In the genomic region with DNA sequence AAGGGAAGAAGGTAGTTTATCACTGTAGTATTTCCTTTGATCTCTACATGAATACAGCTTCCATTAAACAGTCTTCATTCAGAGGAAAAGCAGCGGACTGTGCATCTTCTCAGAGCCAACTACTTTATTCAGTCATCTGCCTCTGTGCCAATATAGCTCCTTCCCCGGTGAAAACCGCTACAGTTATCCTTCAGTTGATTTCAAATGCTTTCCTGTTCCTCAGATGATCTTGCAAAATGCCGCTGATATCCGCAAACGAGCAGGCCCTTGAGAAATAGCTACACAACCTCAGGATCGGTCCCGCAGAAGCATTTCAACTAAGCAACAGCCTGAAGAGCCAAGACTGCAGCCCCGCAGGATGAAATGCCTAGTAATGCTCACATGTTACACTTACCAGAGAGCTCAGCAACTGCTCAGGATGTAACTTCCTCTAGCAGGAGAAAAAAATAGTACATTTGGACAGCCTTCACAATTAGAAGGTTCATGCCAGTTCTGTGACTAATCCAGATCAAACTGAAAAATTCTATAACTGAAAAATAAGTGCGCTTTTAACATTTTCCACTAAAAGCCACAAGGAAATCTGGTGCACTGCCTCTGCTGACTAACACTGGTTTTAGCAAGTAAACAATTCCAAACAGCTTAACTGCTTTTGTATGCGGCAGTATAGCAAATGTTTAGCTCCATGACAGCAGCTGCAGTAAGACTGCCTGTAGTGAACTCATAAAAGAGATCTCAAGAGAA, we compare ENCODE assay signal across 8 mouse cellular contexts. TPM values are rescaled to one million over a fixed set of nuclear protein-coding genes. Genes with fewer than 3 reads are reported as not detected.
DNase-seq lines count a peak whose midpoint lies in the region; ATAC-seq lines count a peak whose summit lies in the region.

No protein-coding gene starts in this region.

- peak overlapping the region; percentile 63 for H3K4me2 ChIP-seq in forebrain, embryonic 13.5 days
- peak overlapping the region; percentile 33; the same call in 1 of the 2 replicates for H3K4me2 ChIP-seq in lung, embryonic 15.5 days

- no peaks in the 10 kb centered on the region for H3K36me3 ChIP-seq in forebrain, embryonic 13.5 days (ENCODE audit: poor library complexity, severe bottlenecking)
- H3K36me3 ChIP-seq in lung, embryonic 15.5 days, result no peaks in the 10 kb centered on the region

- H3K27me3 ChIP-seq in forebrain, embryonic 13.5 days, result no peaks in the 10 kb centered on the region
- no peaks in the 10 kb centered on the region for H3K27me3 ChIP-seq in lung, embryonic 15.5 days

- DNase-seq in NIH3T3 (ENCODE audit: low read depth), result peak; percentile 79
- peak; percentile 55 for DNase-seq in cerebellum, adult 11 months
- DNase-seq in heart, postnatal 14 days, result peak; percentile 22 to 46
- peak; percentile 48 for DNase-seq in layer of hippocampus, adult 9-10 months (ENCODE audit: low spot score)
- no peak for DNase-seq in urinary bladder, postnatal 14 days (ENCODE audit: low spot score)

- peak; percentile 65 for ATAC-seq in forebrain, embryonic 13.5 days
- no peak for ATAC-seq in lung, embryonic 15.5 days (ENCODE audit: borderline replicate concordance, extremely low read depth, low FRiP score, low TSS enrichment)
- ATAC-seq in neutrophil, adult 5-6 weeks (ENCODE audit: extremely low read depth, insufficient number of reproducible peaks, low FRiP score, poor library complexity, severe bottlenecking), result peak; percentile 73

- peak overlapping the region; percentile 56 for H3K9ac ChIP-seq in forebrain, embryonic 13.5 days
- no peak overlapping the region for H3K9ac ChIP-seq in lung, embryonic 15.5 days

- 13% methylated on average over 11 of the region's 11 CpGs for WGBS in forebrain, embryonic 13.5 days
- WGBS in lung, embryonic 15.5 days, result 37% methylated on average over 11 of the region's 11 CpGs

- H3K9me3 ChIP-seq in forebrain, embryonic 13.5 days (replicated peaks), result no peaks in the 10 kb centered on the region
- no peaks in the 10 kb centered on the region for H3K9me3 ChIP-seq in lung, embryonic 15.5 days

- H3K4me3 ChIP-seq in forebrain, embryonic 13.5 days, result peak overlapping the region; percentile 31
- no peak overlapping the region for H3K4me3 ChIP-seq in lung, embryonic 15.5 days

- peak overlapping the region; percentile 91 for H3K27ac ChIP-seq in forebrain, embryonic 13.5 days
- H3K27ac ChIP-seq in lung, embryonic 15.5 days, result peak overlapping the region; percentile 56

- intact Hi-C loops in heart, postnatal 14 days (cut with DNase I), result loop anchor here (10.0 kb wide), 1 partner anchor 47 kb away; no protein-coding TSS in a partner anchor

- H3K4me1 ChIP-seq in forebrain, embryonic 13.5 days, result peaks cover 27% of the 10 kb centered on the region
- peaks cover 12% of the 10 kb centered on the region for H3K4me1 ChIP-seq in lung, embryonic 15.5 days

RNA-seq across cellular contexts. Expression of gene Ankrd28, which starts 49.0 kb away (rescaled TPM):
- polyA plus RNA-seq in forebrain, embryonic 13.5 days (2015; fragmentation: Nextera tagmentation; extraction: Ambion mirVana), result 10.0 and 11.3 TPM in 2 replicates
- 10 to 100 TPM; 26.9 to 28.7 TPM for total RNA-seq in heart, postnatal 14 days (2021)
- 7.6 and 7.9 TPM in 2 replicates for polyA plus RNA-seq in lung, embryonic 15.5 days (2015; fragmentation: Nextera tagmentation; extraction: Ambion mirVana)
- 21.4 and 26.0 TPM in 2 replicates for total RNA-seq in neutrophil, adult 5-6 weeks (2017)
